Mouse (Mus musculus): ENCODE results near the gene Lyrm4.

DNA sequence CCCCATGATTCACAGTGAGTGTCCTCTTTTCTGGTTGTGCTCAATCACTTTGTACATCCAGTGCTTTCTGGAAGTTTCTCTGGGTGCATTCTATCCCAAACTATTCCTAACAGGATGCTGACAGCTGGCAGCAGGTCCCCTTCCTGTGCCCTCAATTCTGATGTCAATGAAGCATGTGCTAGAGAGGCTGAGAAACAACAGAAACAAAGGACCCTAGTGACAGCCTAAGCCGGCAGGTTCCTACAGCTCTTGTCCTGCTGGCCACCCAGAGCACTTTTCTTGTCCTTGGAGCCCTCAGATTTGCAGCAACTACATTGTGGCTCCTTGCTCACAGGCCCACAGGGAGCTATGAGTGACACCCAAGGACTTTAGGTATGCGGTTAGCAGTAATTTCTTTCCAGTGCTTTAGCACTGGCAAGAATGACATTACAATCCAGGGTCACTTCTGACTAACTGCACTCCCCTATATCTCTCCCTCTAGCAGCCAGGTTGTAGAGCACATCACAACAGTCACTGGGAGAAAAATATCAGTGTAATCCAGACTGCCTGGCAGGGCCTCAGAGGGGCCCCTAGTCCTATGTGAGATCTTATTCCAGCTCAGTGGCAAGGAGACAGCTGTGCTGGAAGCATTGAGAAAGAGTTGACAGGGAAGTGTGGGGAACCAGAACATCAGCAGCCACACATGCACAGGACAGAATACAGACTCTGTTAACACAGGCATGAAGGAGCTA, 121.5 kb downstream of the Lyrm4 start:
- TF ChIP-seq CTCF (IDR thresholded peaks at IDR 0.05; ENCODE audit: borderline replicate concordance, extremely low read depth, insufficient read depth, insufficient read length) = no peak
- TF ChIP-seq POLR2A (IDR thresholded peaks at IDR 0.05; ENCODE audit: borderline replicate concordance, extremely low read depth, insufficient read depth, insufficient read length, poor library complexity, severe bottlenecking) = no peak

Measured in brain, embryonic 14.5 days (tissue).